Mouse (Mus musculus): Measurements from ENCODE around the gene Fam166a.

- TF ChIP-seq POLR2A (IDR thresholded peaks at IDR 0.05; ENCODE audit: borderline replicate concordance, insufficient read depth, low read length) (no peak), CTCF (IDR thresholded peaks at IDR 0.05; ENCODE audit: borderline replicate concordance, insufficient read depth, low read depth, low read length) (no peak)
Observed at GRCm38 (mm10) chr2:25225811-25226379, 7.3 kb downstream of the Fam166a start.
